Mouse (Mus musculus): ENCODE data around the gene Pglyrp2.

DNA sequence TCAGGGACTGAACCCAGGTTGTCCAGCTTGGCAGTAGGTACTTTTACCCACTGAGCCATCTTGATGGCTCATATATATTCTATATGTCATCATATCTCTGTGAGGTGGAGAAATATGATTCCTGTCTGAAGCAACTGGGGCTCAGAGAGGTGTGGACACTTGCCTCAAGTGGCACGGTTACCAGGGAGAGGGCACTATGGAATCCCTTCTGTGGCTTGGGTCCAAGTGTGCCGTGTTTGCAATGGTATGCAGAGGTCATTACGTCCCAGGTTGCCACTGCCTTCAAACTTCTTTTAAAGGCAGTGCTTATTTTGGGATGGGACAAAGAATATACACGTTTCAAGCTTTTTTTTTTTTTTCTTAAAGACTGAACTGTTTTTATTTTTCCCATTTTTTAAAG, 30.2 kb upstream of the Pglyrp2 start:
- TF ChIP-seq CTCF (IDR thresholded peaks at IDR 0.05; ENCODE audit: low read depth, low read length) = no peak
- TF ChIP-seq POLR2A (IDR thresholded peaks at IDR 0.05; ENCODE audit: extremely low read depth, insufficient read depth, low read length) = no peak
